Mouse (Mus musculus) urinary bladder, adult 18-20 months (tissue): Measurements from ENCODE around the gene Lgals2.
"Not testable (repeated sequence)": the region's sequence is repeated elsewhere in the genome, so short reads cannot be mapped to it uniquely, and the experiment has no call there.

Source experiments
- DNase-seq, 2 experiments: peaks; one replicate each; pipeline ENCODE4 v3.0.0; 2022; ENCODE audit warnings: low spot score in 2 of 2, mixed read lengths in 2 of 2

The Lgals2 gene

GRCm38 (mm10) chr15:78874989-78875388, 19.7 kb upstream of the Lgals2 start:
- DNase-seq, result no peak

- no peak for DNase-seq
Observed at GRCm38 (mm10) chr15:78873803-78874435, 18.6 kb upstream of the Lgals2 start.

- DNase-seq, result no peak
Observed at GRCm38 (mm10) chr15:78872021-78872608, 16.8 kb upstream of the Lgals2 start.

GRCm38 (mm10) chr15:78869775-78870174, 14.4 kb upstream of the Lgals2 start:
- DNase-seq, result no peak

- no peak for DNase-seq
Observed at GRCm38 (mm10) chr15:78868826-78869233, 13.5 kb upstream of the Lgals2 start.

GRCm38 (mm10) chr15:78868398-78868797, 13.1 kb upstream of the Lgals2 start:
- DNase-seq, result no peak

GRCm38 (mm10) chr15:78863852-78864253, 8.5 kb upstream of the Lgals2 start:
- DNase-seq, result no peak

GRCm38 (mm10) chr15:78863154-78863553, 7.8 kb upstream of the Lgals2 start:
- no peak for DNase-seq

- DNase-seq, result no peak
Observed at GRCm38 (mm10) chr15:78862280-78862679, 7.0 kb upstream of the Lgals2 start.

- no peak for DNase-seq
Observed at GRCm38 (mm10) chr15:78859714-78860113, 4.4 kb upstream of the Lgals2 start.

GRCm38 (mm10) chr15:78859311-78859710, 4.0 kb upstream of the Lgals2 start:
- no peak for DNase-seq

- DNase-seq, result no peak
Observed at GRCm38 (mm10) chr15:78857009-78857408, 1.7 kb upstream of the Lgals2 start.

- peak; percentile 81 to 82 for DNase-seq
Observed at GRCm38 (mm10) chr15:78851505-78852153, 3.7 kb downstream of the Lgals2 start.

- DNase-seq, result no peak
Observed at GRCm38 (mm10) chr15:78850944-78851343, 4.4 kb downstream of the Lgals2 start.

GRCm38 (mm10) chr15:78850059-78850824, 5.1 kb downstream of the Lgals2 start:
- DNase-seq, result no peak

GRCm38 (mm10) chr15:78849485-78849884, 5.8 kb downstream of the Lgals2 start:
- no peak for DNase-seq

- DNase-seq, result peak; percentile 72 to 88
Observed at GRCm38 (mm10) chr15:78848467-78848866, 6.9 kb downstream of the Lgals2 start.

GRCm38 (mm10) chr15:78846805-78847204, 8.5 kb downstream of the Lgals2 start:
- not testable (repeated sequence) for DNase-seq

- DNase-seq, result no peak
Observed at GRCm38 (mm10) chr15:78846352-78846751, 9.0 kb downstream of the Lgals2 start.

GRCm38 (mm10) chr15:78845867-78846266, 9.5 kb downstream of the Lgals2 start:
- DNase-seq, result no peak

- no peak for DNase-seq
Observed at GRCm38 (mm10) chr15:78845321-78845720, 10.0 kb downstream of the Lgals2 start.

- peak in 1 of 2 experiments; percentile 55 for DNase-seq
Observed at GRCm38 (mm10) chr15:78844791-78845190, 10.5 kb downstream of the Lgals2 start.
